Mouse (Mus musculus): ENCODE data around the gene Mmp17. TPM values are rescaled to one million over a fixed set of nuclear protein-coding genes. Genes with fewer than 3 reads are reported as not detected.
A peak's percentile ranks its signal among the peaks of the same experiment; 100 is the strongest.

Mmp17 gene
- polyA plus RNA-seq (2014; fragmentation: Nextera tagmentation; extraction: Ambion mirVana) = 0.44 and 0.67 TPM in 2 replicates

DNA sequence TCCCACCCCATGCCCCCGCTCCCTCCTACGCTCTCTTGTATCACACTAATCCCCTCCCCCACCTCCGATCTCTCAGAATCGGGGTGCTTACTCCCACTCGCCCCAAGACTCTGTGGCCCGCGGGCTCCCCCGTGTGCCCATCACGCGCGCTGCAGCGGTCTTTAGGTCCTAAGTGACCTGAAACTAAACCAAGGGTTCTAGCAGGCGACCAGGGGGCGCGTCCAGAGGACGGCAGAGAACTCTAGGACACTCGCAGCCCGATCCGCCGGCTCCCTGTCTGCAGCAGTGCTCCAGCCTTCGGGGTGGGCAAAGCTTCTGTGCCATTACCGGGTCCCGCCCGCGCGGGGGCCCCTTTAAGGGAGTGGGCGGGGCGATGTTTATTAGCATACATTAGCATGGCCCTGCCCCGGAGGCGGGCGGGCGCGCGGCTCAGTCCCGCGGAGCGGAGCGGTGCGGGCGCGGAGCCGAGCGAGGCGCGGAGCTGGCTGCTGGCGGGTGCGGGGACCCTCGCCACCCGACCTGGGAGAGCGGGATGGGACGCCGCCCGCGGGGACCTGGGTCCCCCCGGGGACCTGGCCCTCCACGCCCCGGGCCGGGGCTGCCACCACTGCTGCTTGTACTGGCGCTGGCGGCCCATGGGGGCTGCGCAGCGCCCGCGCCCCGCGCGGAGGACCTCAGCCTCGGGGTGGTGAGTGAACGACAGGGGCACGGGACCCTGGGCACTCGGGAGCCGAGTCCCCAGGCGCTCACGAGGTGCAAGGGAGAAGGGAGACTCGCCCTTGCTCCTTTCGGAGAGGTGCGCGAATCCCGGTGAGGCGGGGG is at the start of gene Mmp17:
Gene Mmp17, plus strand, starts transcription at position 409 of the 822 bp plus-strand sequence.
- peaks cover 21% of the 10 kb centered on the region for H3K4me1 ChIP-seq (replicated peaks; ENCODE audit: control insufficient read depth, insufficient read depth, low read length)
- WGBS = under 1% methylated on average over 76 of the region's 80 CpGs
- ATAC-seq (replicated peaks; ENCODE audit: low FRiP score) (peak; percentile 94), DNase-seq (ENCODE audit: low spot score) (peak; percentile 91)
- peak within 1 kb of the TSS; percentile 71 for H3K4me3 ChIP-seq (ENCODE audit: low read depth, low read length)
- peaks cover 72% of the 10 kb centered on the region for H3K27me3 ChIP-seq (replicated peaks; ENCODE audit: control insufficient read depth, insufficient read depth, low read length)
- H3K9ac ChIP-seq (ENCODE audit: low read depth, low read length) = peak within 1 kb of the TSS; percentile 60
- H3K9me3 ChIP-seq (ENCODE audit: control insufficient read depth, low read length) = no peaks in the 10 kb centered on the region
- no peaks in the 10 kb centered on the region for H3K36me3 ChIP-seq (ENCODE audit: control insufficient read depth, insufficient read depth, low read length)
- peak within 1 kb of the TSS; percentile 100 for H3K4me2 ChIP-seq
- no peak within 1 kb of the TSS for H3K27ac ChIP-seq (ENCODE audit: low read depth, low read length)

DNA sequence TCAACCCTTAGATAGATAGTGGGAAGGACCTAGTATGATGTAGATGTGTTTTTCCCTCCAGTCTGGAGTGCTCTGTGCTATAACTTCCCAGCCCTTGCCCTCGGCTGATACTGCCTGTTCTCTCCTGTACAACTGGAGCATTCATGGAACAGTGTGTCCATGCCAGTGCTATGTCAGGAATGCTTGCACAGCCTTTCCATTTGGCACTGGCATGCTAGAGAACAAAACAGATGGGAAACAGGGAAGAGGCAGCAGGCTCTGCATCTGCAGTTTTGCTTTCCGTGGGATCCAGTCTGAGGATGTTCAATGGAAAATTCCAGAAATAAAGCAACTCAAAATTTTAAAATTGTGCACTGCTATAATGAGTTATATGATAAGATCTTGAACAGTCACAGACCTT is 49.5 kb upstream of the Mmp17 start:
- Histone ChIP-seq H3K9me3 (ENCODE audit: control insufficient read depth, low read length) (no peaks in the 10 kb centered on the region), H3K27ac (ENCODE audit: low read depth, low read length) (no peak overlapping the region), H3K4me3 (ENCODE audit: low read depth, low read length) (no peak overlapping the region), H3K4me1 (replicated peaks; ENCODE audit: control insufficient read depth, insufficient read depth, low read length) (0 out of 2 replicates have a peak, but pooled peaks cover 7% of the 10 kb centered on the region), H3K36me3 (ENCODE audit: control insufficient read depth, insufficient read depth, low read length) (peaks cover 27% of the 10 kb centered on the region), H3K4me2 (no peak overlapping the region), H3K27me3 (replicated peaks; ENCODE audit: control insufficient read depth, insufficient read depth, low read length) (no peaks in the 10 kb centered on the region), H3K9ac (ENCODE audit: low read depth, low read length) (no peak overlapping the region)
- DNase-seq (ENCODE audit: low spot score) (no peak), ATAC-seq (replicated peaks; ENCODE audit: low FRiP score) (no peak)
- 91% methylated on average over 2 of the region's 2 CpGs for WGBS

DNA sequence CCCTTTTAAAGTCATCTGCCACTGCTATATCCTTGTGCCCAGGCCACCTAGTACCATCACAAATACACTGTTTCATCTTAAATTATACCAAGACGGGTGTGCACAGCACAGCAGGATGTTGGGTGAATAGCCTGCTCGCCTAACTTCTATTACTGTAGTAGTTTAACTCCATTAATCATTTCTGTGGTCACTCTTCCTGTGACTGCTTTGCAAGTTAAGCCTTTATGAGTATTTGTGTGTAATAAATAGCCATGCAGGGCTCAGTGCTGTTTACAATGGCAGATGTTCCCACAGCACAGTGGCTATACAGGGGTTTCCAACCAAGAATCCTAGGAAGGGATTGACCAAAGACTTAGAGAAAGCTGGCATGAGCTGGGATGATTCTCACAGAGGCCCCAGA is 48.9 kb upstream of the Mmp17 start:
- WGBS = 82% methylated on average over 2 of the region's 2 CpGs
- Histone ChIP-seq H3K36me3 (ENCODE audit: control insufficient read depth, insufficient read depth, low read length) (peaks cover 23% of the 10 kb centered on the region), H3K27ac (ENCODE audit: low read depth, low read length) (no peak overlapping the region)

DNA sequence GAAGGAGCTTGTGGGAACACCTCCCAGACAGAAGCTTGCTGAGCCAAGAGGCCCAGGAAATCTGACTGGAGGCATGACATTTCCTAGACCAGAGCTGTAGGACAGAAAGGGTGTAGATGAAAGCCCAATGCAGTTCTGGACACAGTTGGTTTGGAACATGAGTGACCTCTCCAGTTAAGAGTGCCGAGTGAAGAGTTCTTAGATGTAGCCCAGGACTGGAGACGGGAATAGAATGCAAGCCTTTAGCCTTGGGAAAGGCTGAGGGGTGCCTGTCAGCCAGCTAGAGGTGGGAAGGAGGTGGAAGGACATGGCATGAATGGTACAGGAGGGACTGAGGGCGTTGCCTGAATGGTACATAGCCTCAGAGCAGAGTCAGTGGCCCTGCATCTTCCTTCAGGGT is 48.5 kb upstream of the Mmp17 start:
- Histone ChIP-seq H3K36me3 (ENCODE audit: control insufficient read depth, insufficient read depth, low read length) (peaks cover 22% of the 10 kb centered on the region), H3K4me3 (ENCODE audit: low read depth, low read length) (no peak overlapping the region), H3K4me1 (replicated peaks; ENCODE audit: control insufficient read depth, insufficient read depth, low read length) (0 out of 2 replicates have a peak, but pooled peaks cover 7% of the 10 kb centered on the region), H3K27ac (ENCODE audit: low read depth, low read length) (no peak overlapping the region), H3K9me3 (ENCODE audit: control insufficient read depth, low read length) (no peaks in the 10 kb centered on the region), H3K4me2 (no peak overlapping the region), H3K27me3 (replicated peaks; ENCODE audit: control insufficient read depth, insufficient read depth, low read length) (no peaks in the 10 kb centered on the region), H3K9ac (ENCODE audit: low read depth, low read length) (no peak overlapping the region)
- DNase-seq (ENCODE audit: low spot score) = no peak
- no peak for ATAC-seq (replicated peaks; ENCODE audit: low FRiP score)
- 88% methylated on average over 3 of the region's 3 CpGs for WGBS

More for the DNA sequence above, 48.9 kb upstream of the Mmp17 start:
- no peak for ATAC-seq (replicated peaks; ENCODE audit: low FRiP score)
- Histone ChIP-seq H3K27me3 (replicated peaks; ENCODE audit: control insufficient read depth, insufficient read depth, low read length) (no peaks in the 10 kb centered on the region), H3K9me3 (ENCODE audit: control insufficient read depth, low read length) (no peaks in the 10 kb centered on the region), H3K9ac (ENCODE audit: low read depth, low read length) (no peak overlapping the region), H3K4me1 (replicated peaks; ENCODE audit: control insufficient read depth, insufficient read depth, low read length) (0 out of 2 replicates have a peak, but pooled peaks cover 7% of the 10 kb centered on the region), H3K4me2 (no peak overlapping the region), H3K4me3 (ENCODE audit: low read depth, low read length) (no peak overlapping the region)
- no peak for DNase-seq (ENCODE audit: low spot score)

DNA sequence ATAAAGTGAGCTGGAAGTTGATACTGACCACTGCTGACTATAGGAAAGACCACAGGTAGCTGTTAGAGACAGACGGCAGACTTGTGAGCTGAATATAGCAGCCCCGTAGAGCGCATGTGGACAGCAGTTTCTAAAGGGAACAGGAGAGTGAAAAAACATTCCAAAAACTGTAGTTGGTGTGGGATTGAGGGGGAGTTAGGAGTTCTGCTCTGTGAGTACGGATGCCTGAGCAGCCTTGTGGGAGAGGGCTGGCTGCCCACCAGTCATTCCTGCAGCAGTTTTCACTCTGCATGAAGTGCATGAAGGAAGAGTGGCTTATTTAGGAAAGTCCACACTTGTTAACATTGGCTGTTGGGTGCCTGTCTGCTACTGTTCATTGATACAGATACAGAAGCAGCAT is 45.1 kb upstream of the Mmp17 start:
- H3K4me1 ChIP-seq (replicated peaks; ENCODE audit: control insufficient read depth, insufficient read depth, low read length) = 0 out of 2 replicates have a peak, but pooled peaks cover 7% of the 10 kb centered on the region
- no peak overlapping the region for H3K27ac ChIP-seq (ENCODE audit: low read depth, low read length)
- DNase-seq (ENCODE audit: low spot score) (no peak), ATAC-seq (replicated peaks; ENCODE audit: low FRiP score) (no peak)
- H3K4me2 ChIP-seq = no peak overlapping the region
- no peak overlapping the region for H3K4me3 ChIP-seq (ENCODE audit: low read depth, low read length)
- WGBS = 90% methylated on average over 4 of the region's 4 CpGs
- H3K9me3 ChIP-seq (ENCODE audit: control insufficient read depth, low read length) = no peaks in the 10 kb centered on the region
- peaks cover 33% of the 10 kb centered on the region for H3K36me3 ChIP-seq (ENCODE audit: control insufficient read depth, insufficient read depth, low read length)
- no peak overlapping the region for H3K9ac ChIP-seq (ENCODE audit: low read depth, low read length)
- no peaks in the 10 kb centered on the region for H3K27me3 ChIP-seq (replicated peaks; ENCODE audit: control insufficient read depth, insufficient read depth, low read length)

DNA sequence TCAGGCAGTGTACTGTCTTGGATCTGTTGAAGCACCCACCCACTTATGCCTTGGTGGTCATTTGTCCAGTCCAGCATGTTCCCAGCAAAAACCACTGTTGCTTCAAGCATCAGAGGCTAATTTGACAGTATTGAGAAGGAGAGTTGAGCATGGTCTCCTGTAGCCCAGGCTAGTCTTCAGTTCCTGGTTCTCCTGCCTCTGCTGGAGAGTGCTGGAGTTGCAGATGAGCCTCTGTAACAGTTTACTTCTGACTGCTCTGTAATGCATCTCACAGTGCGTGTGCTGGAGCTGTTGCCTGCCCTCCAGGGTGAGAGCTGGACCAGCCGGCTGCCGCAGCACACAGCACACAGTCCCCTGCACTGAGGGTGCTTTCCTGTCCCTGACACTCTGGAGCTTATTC is 41.7 kb upstream of the Mmp17 start:
- H3K4me3 ChIP-seq (ENCODE audit: low read depth, low read length) = no peak overlapping the region
- no peaks in the 10 kb centered on the region for H3K27me3 ChIP-seq (replicated peaks; ENCODE audit: control insufficient read depth, insufficient read depth, low read length)
- H3K36me3 ChIP-seq (ENCODE audit: control insufficient read depth, insufficient read depth, low read length) = peaks cover 44% of the 10 kb centered on the region
- H3K27ac ChIP-seq (ENCODE audit: low read depth, low read length) = no peak overlapping the region
- H3K4me2 ChIP-seq = no peak overlapping the region
- H3K4me1 ChIP-seq (replicated peaks; ENCODE audit: control insufficient read depth, insufficient read depth, low read length) = 0 out of 2 replicates have a peak, but pooled peaks cover 7% of the 10 kb centered on the region
- no peak overlapping the region for H3K9ac ChIP-seq (ENCODE audit: low read depth, low read length)
- H3K9me3 ChIP-seq (ENCODE audit: control insufficient read depth, low read length) = no peaks in the 10 kb centered on the region
- 86% methylated on average over 3 of the region's 3 CpGs for WGBS
- ATAC-seq (replicated peaks; ENCODE audit: low FRiP score) (no peak), DNase-seq (ENCODE audit: low spot score) (no peak)

GRCm38 (mm10) chr5:129545787-129546186 is 38.2 kb upstream of the Mmp17 start:
- Histone ChIP-seq H3K36me3 (ENCODE audit: control insufficient read depth, insufficient read depth, low read length) (peaks cover 60% of the 10 kb centered on the region), H3K4me2 (no peak overlapping the region), H3K4me3 (ENCODE audit: low read depth, low read length) (no peak overlapping the region), H3K4me1 (replicated peaks; ENCODE audit: control insufficient read depth, insufficient read depth, low read length) (no peaks in the 10 kb centered on the region), H3K27ac (ENCODE audit: low read depth, low read length) (no peak overlapping the region), H3K9me3 (ENCODE audit: control insufficient read depth, low read length) (no peaks in the 10 kb centered on the region), H3K27me3 (replicated peaks; ENCODE audit: control insufficient read depth, insufficient read depth, low read length) (no peaks in the 10 kb centered on the region), H3K9ac (ENCODE audit: low read depth, low read length) (no peak overlapping the region)
- ATAC-seq (replicated peaks; ENCODE audit: low FRiP score) (no peak), DNase-seq (ENCODE audit: low spot score) (no peak)
- 89% methylated on average over 9 of the region's 9 CpGs for WGBS

GRCm38 (mm10) chr5:129549716-129550115 is 34.3 kb upstream of the Mmp17 start:
- H3K4me3 ChIP-seq (ENCODE audit: low read depth, low read length) = no peak overlapping the region
- no peak overlapping the region for H3K27ac ChIP-seq (ENCODE audit: low read depth, low read length)
- H3K9ac ChIP-seq (ENCODE audit: low read depth, low read length) = no peak overlapping the region
- no peak for ATAC-seq (replicated peaks; ENCODE audit: low FRiP score)
- peaks cover 52% of the 10 kb centered on the region for H3K36me3 ChIP-seq (ENCODE audit: control insufficient read depth, insufficient read depth, low read length)
- 93% methylated on average over 12 of the region's 12 CpGs for WGBS
- H3K4me1 ChIP-seq (replicated peaks; ENCODE audit: control insufficient read depth, insufficient read depth, low read length) = no peaks in the 10 kb centered on the region
- H3K4me2 ChIP-seq = no peak overlapping the region
- H3K27me3 ChIP-seq (replicated peaks; ENCODE audit: control insufficient read depth, insufficient read depth, low read length) = no peaks in the 10 kb centered on the region
- DNase-seq (ENCODE audit: low spot score) = no peak
- no peaks in the 10 kb centered on the region for H3K9me3 ChIP-seq (ENCODE audit: control insufficient read depth, low read length)

DNA sequence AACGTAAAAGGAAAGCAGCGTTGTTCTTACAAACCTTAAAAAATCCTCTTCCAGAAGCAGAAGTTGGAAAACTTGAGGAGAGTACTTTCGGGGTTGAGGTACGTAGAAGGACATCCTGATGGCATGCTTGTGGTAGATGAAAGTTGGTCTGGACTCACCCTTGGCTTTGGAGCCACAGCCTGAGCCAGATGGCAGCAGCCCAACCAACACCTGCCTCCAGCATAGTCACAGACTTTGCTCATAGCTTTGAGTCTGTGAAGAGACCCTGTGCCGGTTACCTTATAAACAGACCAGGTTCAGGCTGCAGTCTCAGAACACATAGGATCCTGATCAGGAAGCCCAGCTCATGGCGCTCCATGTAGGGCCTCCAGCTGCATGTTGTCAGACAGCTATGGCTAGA is 33.2 kb upstream of the Mmp17 start:
- no peaks in the 10 kb centered on the region for H3K9me3 ChIP-seq (ENCODE audit: control insufficient read depth, low read length)
- no peak overlapping the region for H3K27ac ChIP-seq (ENCODE audit: low read depth, low read length)
- ATAC-seq (replicated peaks; ENCODE audit: low FRiP score) = no peak
- DNase-seq (ENCODE audit: low spot score) = no peak
- H3K27me3 ChIP-seq (replicated peaks; ENCODE audit: control insufficient read depth, insufficient read depth, low read length) = no peaks in the 10 kb centered on the region
- no peak overlapping the region for H3K4me3 ChIP-seq (ENCODE audit: low read depth, low read length)
- no peaks in the 10 kb centered on the region for H3K4me1 ChIP-seq (replicated peaks; ENCODE audit: control insufficient read depth, insufficient read depth, low read length)
- H3K4me2 ChIP-seq = no peak overlapping the region
- H3K9ac ChIP-seq (ENCODE audit: low read depth, low read length) = no peak overlapping the region
- peaks cover 58% of the 10 kb centered on the region for H3K36me3 ChIP-seq (ENCODE audit: control insufficient read depth, insufficient read depth, low read length)
- 99% methylated on average over 6 of the region's 6 CpGs for WGBS

All from liver, embryonic 11.5 days (tissue).